ENCODE assay signal across 1 mouse cellular context in the genomic region with DNA sequence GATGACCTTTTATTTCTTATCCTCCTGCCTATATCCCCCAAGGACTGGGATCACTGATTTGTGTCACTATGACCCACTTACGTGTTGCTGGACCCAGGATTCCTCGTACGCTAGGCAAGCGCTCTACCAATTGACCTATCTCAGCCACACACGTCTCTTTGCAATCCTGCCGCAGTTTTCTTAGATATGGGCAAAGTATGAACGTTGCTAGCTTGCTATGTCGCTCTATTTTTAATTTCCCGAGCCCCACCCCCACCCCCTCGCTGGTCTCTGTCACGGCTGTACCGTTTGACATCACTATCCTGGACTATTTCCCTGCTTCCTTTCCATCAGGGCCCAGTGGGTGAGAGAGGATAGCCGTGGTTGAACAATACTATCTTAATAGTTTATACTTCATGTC.
TF ChIP-seq lines count a peak whose summit lies in the region.

No protein-coding gene starts in this region.

TF ChIP-seq in MEL, 35 proteins besides CTCF, POLR2A, EP300 and RAD21 (continued from another document):
- TF ChIP-seq MAX (IDR thresholded peaks at IDR 0.05; ENCODE audit: low read length) (no peak), SIN3A (IDR thresholded peaks at IDR 0.05; ENCODE audit: low read length) (no peak), KAT2A (conservative IDR thresholded peaks at IDR 0.05; ENCODE audit: low read depth, low read length) (no peak), UBTF (IDR thresholded peaks at IDR 0.05; ENCODE audit: borderline replicate concordance, insufficient read depth, low read depth, low read length) (no peak), E2F4 (IDR thresholded peaks at IDR 0.05; ENCODE audit: borderline replicate concordance, low read depth, low read length) (no peak)
